Mouse (Mus musculus): ENCODE measurements around the gene Rbms3. TPM values are rescaled to one million over a fixed set of nuclear protein-coding genes. Genes with fewer than 3 reads are reported as not detected.

Rbms3 gene
- total RNA-seq, 2 experiments from 2014 or later: 11.5 to 13.0 TPM

- H3K27ac ChIP-seq: no peak overlapping the region
- no peak for TF ChIP-seq CTCF (IDR thresholded peaks at IDR 0.05)
- intact Hi-C loops (cut with DNase I): no loop called here
- no peak overlapping the region for H3K4me3 ChIP-seq
- DNase-seq (ENCODE audit: extremely low spot score in 1 of 2, low spot score in 2 of 2): no peak
These were observed 710.2 kb downstream of the Rbms3 start for GRCm38 (mm10) chr9:116919441-116920019.

- no peak for DNase-seq (ENCODE audit: extremely low spot score in 1 of 2, low spot score in 2 of 2)
- intact Hi-C loops (cut with DNase I): no loop called here
- no peak overlapping the region for H3K4me3 ChIP-seq
- TF ChIP-seq CTCF (IDR thresholded peaks at IDR 0.05): no peak
- H3K27ac ChIP-seq: no peak overlapping the region
These were observed 717.2 kb downstream of the Rbms3 start for GRCm38 (mm10) chr9:116912493-116912847.

- intact Hi-C loops (cut with DNase I): no loop called here
- H3K27ac ChIP-seq: no peak overlapping the region
These were observed 717.8 kb downstream of the Rbms3 start for GRCm38 (mm10) chr9:116911781-116912492.

GRCm38 (mm10) chr9:116909511-116909910 lies 720.2 kb downstream of the Rbms3 start:
- DNase-seq (ENCODE audit: extremely low spot score in 1 of 2, low spot score in 2 of 2): no peak
- no peak overlapping the region for H3K27ac ChIP-seq
- intact Hi-C loops (cut with DNase I): no loop called here
- no peak overlapping the region for H3K4me3 ChIP-seq
- TF ChIP-seq CTCF (IDR thresholded peaks at IDR 0.05): no peak

More at GRCm38 (mm10) chr9:116911781-116912492, 717.8 kb downstream of the Rbms3 start:
- TF ChIP-seq CTCF (IDR thresholded peaks at IDR 0.05): no peak
- no peak overlapping the region for H3K4me3 ChIP-seq
- no peak for DNase-seq (ENCODE audit: extremely low spot score in 1 of 2, low spot score in 2 of 2)

GRCm38 (mm10) chr9:116906955-116907354 lies 722.8 kb downstream of the Rbms3 start:
- intact Hi-C loops (cut with DNase I): no loop called here

GRCm38 (mm10) chr9:116905646-116906045 lies 724.1 kb downstream of the Rbms3 start:
- TF ChIP-seq CTCF (IDR thresholded peaks at IDR 0.05): no peak
- Histone ChIP-seq H3K4me3 (no peak overlapping the region), H3K27ac (no peak overlapping the region)
- DNase-seq (ENCODE audit: extremely low spot score in 1 of 2, low spot score in 2 of 2): no peak
- intact Hi-C loops (cut with DNase I): no loop called here

More at GRCm38 (mm10) chr9:116906955-116907354, 722.8 kb downstream of the Rbms3 start:
- H3K4me3 ChIP-seq: no peak overlapping the region
- peak; percentile 49 for TF ChIP-seq CTCF (IDR thresholded peaks at IDR 0.05)
- no peak overlapping the region for H3K27ac ChIP-seq
- no peak for DNase-seq (ENCODE audit: extremely low spot score in 1 of 2, low spot score in 2 of 2)

- intact Hi-C loops (cut with DNase I): no loop called here
These were observed 726.3 kb downstream of the Rbms3 start for GRCm38 (mm10) chr9:116903304-116903993.

GRCm38 (mm10) chr9:116899403-116899802 lies 730.3 kb downstream of the Rbms3 start:
- TF ChIP-seq CTCF (IDR thresholded peaks at IDR 0.05): no peak
- no peak for DNase-seq (ENCODE audit: extremely low spot score in 1 of 2, low spot score in 2 of 2)
- no peak overlapping the region for H3K27ac ChIP-seq
- intact Hi-C loops (cut with DNase I): no loop called here
- no peak overlapping the region for H3K4me3 ChIP-seq

More at GRCm38 (mm10) chr9:116903304-116903993, 726.3 kb downstream of the Rbms3 start:
- Histone ChIP-seq H3K27ac (no peak overlapping the region), H3K4me3 (no peak overlapping the region)
- no peak for TF ChIP-seq CTCF (IDR thresholded peaks at IDR 0.05)
- DNase-seq (ENCODE audit: extremely low spot score in 1 of 2, low spot score in 2 of 2): no peak

GRCm38 (mm10) chr9:116886973-116887680 lies 742.6 kb downstream of the Rbms3 start:
- H3K4me3 ChIP-seq: no peak overlapping the region
- no peak for DNase-seq (ENCODE audit: extremely low spot score in 1 of 2, low spot score in 2 of 2)
- TF ChIP-seq CTCF (IDR thresholded peaks at IDR 0.05): no peak
- H3K27ac ChIP-seq: no peak overlapping the region
- intact Hi-C loops (cut with DNase I): no loop called here

GRCm38 (mm10) chr9:116885617-116886016 lies 744.1 kb downstream of the Rbms3 start:
- DNase-seq (ENCODE audit: extremely low spot score in 1 of 2, low spot score in 2 of 2): no peak
- H3K27ac ChIP-seq: no peak overlapping the region
- TF ChIP-seq CTCF (IDR thresholded peaks at IDR 0.05): no peak
- intact Hi-C loops (cut with DNase I): no loop called here
- no peak overlapping the region for H3K4me3 ChIP-seq

GRCm38 (mm10) chr9:116880503-116880902 lies 749.2 kb downstream of the Rbms3 start:
- DNase-seq (ENCODE audit: extremely low spot score in 1 of 2, low spot score in 2 of 2): no peak
- no peak for TF ChIP-seq CTCF (IDR thresholded peaks at IDR 0.05)
- intact Hi-C loops (cut with DNase I): no loop called here
- Histone ChIP-seq H3K27ac (no peak overlapping the region), H3K4me3 (no peak overlapping the region)

All from left cerebral cortex, adult 2 months (tissue).